Mouse (Mus musculus) cerebellum, postnatal 4 days (tissue): ENCODE data around the gene Hpcal4.

Source experiments
- DNase-seq, 2 experiments: peaks; one replicate each; pipeline ENCODE4 v3.0.0; 2022; ENCODE audit warnings: low spot score in 2 of 2, mixed read lengths in 1 of 2

Hpcal4 gene

DNA sequence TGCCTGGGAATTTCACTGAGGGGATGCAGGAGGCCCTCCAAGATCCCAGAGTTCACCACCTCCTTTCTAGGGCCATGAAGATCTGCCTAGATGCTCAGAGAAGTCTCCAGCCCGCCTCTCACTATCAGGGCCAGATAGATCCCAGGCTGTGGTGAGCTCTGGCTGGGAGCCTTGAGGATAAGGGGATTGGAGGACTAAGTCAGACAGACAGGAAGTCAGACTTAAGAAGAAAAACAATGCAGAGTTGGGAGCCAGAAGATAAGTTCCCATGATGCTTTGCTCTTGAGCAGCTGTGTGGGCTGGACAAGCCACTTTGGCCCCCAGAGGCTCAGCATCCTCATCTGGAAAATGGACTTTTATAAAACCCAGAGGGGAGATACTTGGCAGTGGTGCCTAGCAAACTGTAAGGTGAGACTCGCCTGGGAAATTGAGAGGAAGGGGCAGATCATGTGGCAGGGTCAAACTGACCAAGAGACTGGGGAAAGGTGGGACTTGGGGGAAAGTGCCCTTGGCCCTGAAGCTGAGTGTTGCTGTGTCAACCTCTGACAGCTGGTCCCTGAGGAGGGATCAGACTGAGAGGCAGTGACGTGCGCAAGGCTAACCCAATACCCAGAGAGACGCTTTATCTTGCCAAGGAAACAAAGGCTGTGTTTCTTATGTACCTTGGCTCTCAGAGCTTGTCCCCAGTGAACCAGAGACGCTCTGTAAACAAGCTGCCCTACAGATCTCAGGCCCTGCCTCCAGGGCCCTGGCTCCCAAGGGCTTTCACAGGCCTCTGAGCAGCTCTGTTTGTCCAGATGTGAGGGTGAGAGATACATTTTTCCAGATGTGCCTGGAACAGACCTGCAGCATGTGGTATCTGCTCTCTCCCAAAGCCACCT lies 54.6 kb downstream of the Hpcal4 start:
- DNase-seq, result no peak

DNA sequence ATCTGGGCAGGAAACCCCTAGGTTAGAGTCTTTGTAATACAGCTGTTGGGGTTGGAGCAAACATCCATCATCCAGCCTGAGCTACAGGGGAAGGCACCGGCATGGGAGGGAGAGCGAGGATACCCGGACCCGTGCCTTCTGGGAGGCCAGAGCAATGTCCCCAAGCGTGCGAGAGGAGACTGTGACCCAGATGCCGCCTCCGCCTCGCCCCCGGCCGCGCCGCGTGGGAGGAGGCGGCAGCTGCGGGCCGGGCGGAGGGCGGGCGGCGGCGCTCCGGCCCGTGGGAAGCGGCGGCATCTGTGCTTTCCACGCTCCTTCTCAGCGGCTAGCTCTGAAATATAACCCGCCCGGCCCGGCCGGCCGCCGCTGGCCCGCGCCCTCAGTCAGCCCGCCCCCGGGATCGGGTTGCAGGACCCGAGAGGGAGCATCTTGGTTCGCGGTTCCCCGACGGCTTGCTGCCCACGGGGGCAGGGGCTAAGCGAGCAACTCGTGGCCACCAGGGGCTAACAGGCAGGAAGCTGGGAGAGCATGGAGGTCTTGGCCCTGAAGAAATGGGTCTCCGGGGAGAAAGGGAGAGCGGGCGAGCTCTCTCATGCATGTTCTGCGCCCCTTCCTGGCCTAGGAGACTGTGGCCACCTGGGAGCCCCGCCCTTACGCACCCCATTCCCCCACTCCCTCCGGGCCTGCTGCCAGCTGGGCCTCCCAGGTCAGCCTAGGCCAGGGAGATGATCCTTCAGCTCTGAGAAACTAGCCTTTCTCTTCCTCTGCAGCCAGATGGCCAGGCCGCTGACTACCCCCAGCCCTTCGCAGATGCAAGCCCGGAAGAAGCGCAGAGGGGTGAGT lies 56.6 kb downstream of the Hpcal4 start:
- peak in 1 of 2 experiments; percentile 25 for DNase-seq
